Mouse (Mus musculus) bone marrow, adult 2 months (tissue): ENCODE data around the gene Gm3238. TPM values are rescaled to one million over a fixed set of nuclear protein-coding genes. Genes with fewer than 3 reads are reported as not detected.

ENCODE experiments used
- H3K27ac ChIP-seq: fragments of 200-500 bp; 2 replicates; pipeline ENCODE4 v1.5.1; 2012; ENCODE audit warnings: low read depth, mild to moderate bottlenecking, control low read depth, inconsistent platforms, low read length; ENCODE audit not compliant: control insufficient read depth, poor library complexity, insufficient read depth
- H3K4me1 ChIP-seq: fragments of 200-500 bp; 2 replicates; pipeline ENCODE4 v1.6.1; 2011; ENCODE audit warnings: low read length; ENCODE audit not compliant: control insufficient read depth, insufficient read depth
- H3K4me3 ChIP-seq: fragments of 200-500 bp; replicated peaks from 2 replicates; pipeline ENCODE3; 2011; ENCODE audit warnings: mild to moderate bottlenecking, low read depth, low read length, control low read depth; ENCODE audit not compliant: control insufficient read depth
- CTCF ChIP-seq: fragments of 200-500 bp; IDR thresholded peaks from 2 replicates; pipeline ENCODE4 v1.5.1; 2011; ENCODE audit warnings: low read length, control low read depth; ENCODE audit not compliant: control insufficient read depth, insufficient read depth
- POLR2A ChIP-seq: fragments of 200-500 bp; IDR thresholded peaks from 2 replicates; pipeline ENCODE4 v1.6.1; 2011; ENCODE audit warnings: low read depth, mild to moderate bottlenecking, control low read depth, low read length, borderline replicate concordance; ENCODE audit not compliant: control insufficient read depth
- WGBS: fragments of 180-500 bp; shearing (Covaris S2); methylation state at CpG from one replicate; pipeline ENCODE4 v1.1.7; 2018; 5-methylcytosine and 5-hydroxymethylcytosine counted together
- polyA plus RNA-seq: library from polyadenylated mRNA; stranded (reverse); fragments of >200 nt; gene quantifications from 2 replicates; pipeline ENCODE4 v1.2.4, GENCODE M21; 2011; ENCODE audit warnings: low replicate concordance; ENCODE audit not compliant: missing spikeins, insufficient read depth, insufficient read length

The Gm3238 gene
- polyA plus RNA-seq, 1 experiment = not detected

DNA sequence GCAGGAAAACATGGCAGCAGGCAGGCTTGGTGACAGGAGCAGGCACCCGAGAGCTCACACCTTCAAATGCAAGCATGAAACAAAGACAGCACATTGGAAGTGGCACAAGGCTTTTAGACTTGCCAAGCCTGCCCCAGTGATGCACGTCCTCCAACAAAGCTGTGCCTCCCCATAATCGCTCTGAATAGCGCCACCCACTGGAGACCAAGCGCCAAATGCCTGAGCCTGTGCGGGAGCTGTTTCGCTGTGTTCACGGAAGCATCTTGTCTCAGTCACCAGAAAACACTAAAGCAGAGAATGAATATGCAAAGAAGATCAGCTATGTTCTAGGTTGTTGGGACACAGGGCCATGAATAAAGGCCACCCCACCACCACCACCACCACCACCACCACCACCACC lies 46.3 kb downstream of the Gm3238 start:
- Histone ChIP-seq H3K27ac (no peak overlapping the region; the same call in 1 of the 2 replicates), H3K4me3 (no peak overlapping the region), H3K4me1 (no peaks in the 10 kb centered on the region)
- 73% methylated on average over 8 of the region's 8 CpGs for WGBS
- peak; percentile 29; the same call in 1 of the 2 replicates for TF ChIP-seq CTCF
- no peak for TF ChIP-seq POLR2A

Other genes starting within 250 kb of the Gm3238 start
- 27.2 and 69.1 TPM in 2 replicates for gene Itgb2, start 241.1 kb downstream of the Gm3238 start, polyA plus RNA-seq
- gene Pttg1ip, start 189.6 kb downstream of the Gm3238 start, polyA plus RNA-seq = 38.1 and 67.0 TPM in 2 replicates
- gene Sumo3, start 165.2 kb downstream of the Gm3238 start, polyA plus RNA-seq = 69.9 and 76.0 TPM in 2 replicates
- gene Gm49325, start 165.1 kb downstream of the Gm3238 start, polyA plus RNA-seq = not detected in 2 replicates
- 21.5 and 35.5 TPM in 2 replicates for gene Ube2g2, start 149.1 kb downstream of the Gm3238 start, polyA plus RNA-seq
- not detected in 2 replicates for gene Tspear, start 84.8 kb downstream of the Gm3238 start, polyA plus RNA-seq
- not detected in 2 replicates for gene Gm19402, start 80.6 kb downstream of the Gm3238 start, polyA plus RNA-seq
- gene Gm9508, start 74.1 kb downstream of the Gm3238 start, polyA plus RNA-seq = not detected in 2 replicates
- gene Gm10272, start 64.7 kb downstream of the Gm3238 start, polyA plus RNA-seq = not detected in 2 replicates
- not detected in 2 replicates for gene Gm10024, start 59.9 kb downstream of the Gm3238 start, polyA plus RNA-seq
- gene Gm10142, start 55.5 kb downstream of the Gm3238 start, polyA plus RNA-seq = not detected in 2 replicates
- not detected in 2 replicates for gene Krtap12-1, start 50.7 kb downstream of the Gm3238 start, polyA plus RNA-seq
- gene Gm10100, start 44.8 kb downstream of the Gm3238 start, polyA plus RNA-seq = not detected in 2 replicates
- not detected in 2 replicates for gene Gm18596, start 28.7 kb downstream of the Gm3238 start, polyA plus RNA-seq
- not detected in 2 replicates for gene Gm9736, start 20.0 kb downstream of the Gm3238 start, polyA plus RNA-seq
- not detected in 2 replicates for gene Gm3233, start 11.6 kb downstream of the Gm3238 start, polyA plus RNA-seq
- not detected in 2 replicates for gene Gm7138, start 5.6 kb upstream of the Gm3238 start, polyA plus RNA-seq
- gene Gm3250, start 11.2 kb upstream of the Gm3238 start, polyA plus RNA-seq = not detected in 2 replicates
- not detected in 2 replicates for gene Gm7137, start 16.9 kb upstream of the Gm3238 start, polyA plus RNA-seq
- gene Gm9639, start 23.8 kb upstream of the Gm3238 start, polyA plus RNA-seq = not detected in 2 replicates
- not detected in 2 replicates for gene Gm19668, start 27.8 kb upstream of the Gm3238 start, polyA plus RNA-seq
- gene Gm9507, start 40.5 kb upstream of the Gm3238 start, polyA plus RNA-seq = not detected in 2 replicates
- gene Gm2696, start 43.4 kb upstream of the Gm3238 start, polyA plus RNA-seq = not detected in 2 replicates
- gene Krtap10-4, start 55.8 kb upstream of the Gm3238 start, polyA plus RNA-seq = not detected in 2 replicates
- not detected in 2 replicates for gene Krtap10-10, start 64.6 kb upstream of the Gm3238 start, polyA plus RNA-seq
- not detected in 2 replicates for gene Gm36176, start 75.5 kb upstream of the Gm3238 start, polyA plus RNA-seq
- not detected in 2 replicates for gene Gm10318, start 81.5 kb upstream of the Gm3238 start, polyA plus RNA-seq
- gene Gm3285, start 90.7 kb upstream of the Gm3238 start, polyA plus RNA-seq = not detected in 2 replicates
- 0.70 TPM in 1 of 2 replicates, not detected in the other for gene Lrrc3, start 131.2 kb upstream of the Gm3238 start, polyA plus RNA-seq
- gene Trpm2, start 199.2 kb upstream of the Gm3238 start, polyA plus RNA-seq = 19.2 and 53.7 TPM in 2 replicates
- gene 1810043G02Rik, start 207.2 kb upstream of the Gm3238 start, polyA plus RNA-seq = 4.4 and 5.8 TPM in 2 replicates
- gene Pfkl, start 238.8 kb upstream of the Gm3238 start, polyA plus RNA-seq = 8.0 and 13.3 TPM in 2 replicates